Mouse (Mus musculus) megakaryocyte, adult 5-6 weeks (primary cell): ENCODE data around the gene Spint3. TPM values are rescaled to one million over a fixed set of nuclear protein-coding genes. Genes with fewer than 3 reads are reported as not detected.
A peak's percentile ranks its signal among the peaks of the same experiment; 100 is the strongest.

Experiments
- ATAC-seq: 2 replicates; pipeline ENCODE4 v1.8.0; 2016; ENCODE audit warnings: mild to moderate bottlenecking, inconsistent platforms; ENCODE audit not compliant: poor library complexity, severe bottlenecking
- total RNA-seq, 2 experiments: library from RNA; stranded (forward) in 1 of 2; stranded (reverse) in 1 of 2; fragments of 153-499, 151-499 nt in 1 of 2; fragments of 221-1000, 200-1000 nt in 1 of 2; gene quantifications; 2 replicates each; pipeline versions ENCODE4 v1.2.3 to v1.2.4; 2015 to 2017

The Spint3 gene
- total RNA-seq, 2 experiments from 2014 or later: not detected

- ATAC-seq: no peak
Observed at GRCm38 (mm10) chr2:164550895-164551269, 22.4 kb downstream of the Spint3 start.

- no peak for ATAC-seq
Observed at GRCm38 (mm10) chr2:164549963-164550894, 23.0 kb downstream of the Spint3 start.

- no peak for ATAC-seq
Observed at GRCm38 (mm10) chr2:164549338-164549737, 23.9 kb downstream of the Spint3 start.

- peak; percentile 89 for ATAC-seq
Observed at GRCm38 (mm10) chr2:164544454-164545097, 28.7 kb downstream of the Spint3 start.

- ATAC-seq: no peak
Observed at GRCm38 (mm10) chr2:164543745-164544144, 29.5 kb downstream of the Spint3 start.

- no peak for ATAC-seq
Observed at GRCm38 (mm10) chr2:164542598-164542997, 30.7 kb downstream of the Spint3 start.

DNA sequence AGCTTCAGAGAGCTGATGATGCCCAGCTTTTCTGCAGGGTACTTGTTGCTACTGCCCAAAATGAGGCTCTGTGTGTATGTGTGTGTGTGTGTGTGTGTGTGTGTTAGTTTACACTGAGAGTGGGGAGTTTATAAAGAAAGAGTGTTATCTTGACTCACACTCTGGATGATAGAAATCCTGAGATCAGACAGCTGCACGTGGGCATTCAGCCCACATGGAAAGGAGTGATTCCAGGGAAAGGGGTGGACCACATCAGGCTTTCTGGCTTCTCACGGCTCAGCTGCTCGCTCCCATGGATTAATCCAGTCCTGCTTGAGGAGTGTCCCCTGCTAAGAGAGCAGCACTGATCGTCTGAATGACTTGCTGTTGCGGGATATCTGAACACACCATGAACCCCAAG lies 31.1 kb downstream of the Spint3 start:
- no peak for ATAC-seq

GRCm38 (mm10) chr2:164540652-164541427 lies 32.4 kb downstream of the Spint3 start:
- ATAC-seq: no peak

GRCm38 (mm10) chr2:164537003-164537402 lies 36.3 kb downstream of the Spint3 start:
- no peak for ATAC-seq

DNA sequence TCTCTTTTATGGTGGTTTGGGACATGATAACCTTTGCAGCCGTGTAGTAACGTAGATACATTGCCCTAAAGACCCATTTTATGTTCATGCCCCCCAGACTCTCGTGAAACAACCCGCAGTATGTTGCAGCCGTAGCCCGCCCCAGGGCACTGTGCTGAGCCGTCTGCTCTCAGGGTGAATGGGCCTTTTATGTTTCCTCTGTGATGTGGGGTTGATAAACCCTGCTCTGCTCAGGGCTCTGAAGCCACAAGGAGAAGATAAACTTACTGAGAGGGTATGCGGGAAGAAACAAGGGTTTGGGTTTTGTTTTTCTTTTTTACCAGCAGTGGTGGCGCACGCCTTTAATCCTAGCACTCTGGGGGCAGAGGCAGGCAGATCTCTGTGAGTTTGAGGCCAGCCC lies 38.9 kb downstream of the Spint3 start:
- no peak for ATAC-seq

DNA sequence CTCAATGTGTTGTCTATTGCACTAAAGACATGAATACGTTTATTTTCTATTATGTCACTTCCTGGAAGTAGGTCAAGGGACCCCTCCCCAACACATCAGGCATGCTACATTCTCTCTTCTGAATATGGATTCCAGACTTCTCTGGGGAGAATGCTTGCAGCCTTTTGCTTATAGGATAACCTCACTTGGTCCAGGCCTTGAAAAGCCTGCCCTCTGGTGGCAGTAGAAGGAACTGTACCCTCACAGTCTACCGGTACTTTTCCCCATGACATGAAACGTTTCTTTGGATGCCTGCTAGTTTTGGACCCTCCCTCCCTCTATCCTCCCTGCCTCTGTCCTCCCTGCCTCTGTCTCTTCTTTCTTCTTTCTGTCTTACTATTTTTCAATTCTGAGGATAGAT lies 42.1 kb downstream of the Spint3 start:
- peak; percentile 77 for ATAC-seq

- ATAC-seq: peak; percentile 67
Observed at GRCm38 (mm10) chr2:164528557-164528956, 44.7 kb downstream of the Spint3 start.

- no peak for ATAC-seq
Observed at GRCm38 (mm10) chr2:164523301-164523773, 49.9 kb downstream of the Spint3 start.

DNA sequence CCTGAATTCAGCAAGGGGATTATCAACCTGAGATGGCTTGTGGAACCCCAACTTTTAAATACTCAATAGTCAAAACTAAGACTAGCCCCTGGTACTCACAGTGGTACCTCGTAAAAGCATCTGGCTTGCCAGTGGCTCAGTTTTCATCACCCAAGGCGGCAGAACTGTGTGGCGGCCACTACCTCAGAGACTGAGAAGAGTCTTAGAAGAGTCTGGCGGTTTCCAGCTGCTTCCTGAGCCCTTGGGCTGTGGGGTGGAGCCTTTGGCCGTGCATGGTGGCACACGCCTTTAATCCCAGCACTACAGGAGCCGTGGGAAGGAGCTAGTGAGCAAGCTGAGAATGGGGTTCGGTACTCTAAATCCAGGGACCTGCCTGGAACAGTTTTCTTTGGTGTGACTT lies 51.0 kb downstream of the Spint3 start:
- peak; percentile 14; the same call in 1 of the 2 replicates for ATAC-seq

GRCm38 (mm10) chr2:164521841-164522240 lies 51.4 kb downstream of the Spint3 start:
- peak; percentile 78 for ATAC-seq

GRCm38 (mm10) chr2:164520782-164521181 lies 52.5 kb downstream of the Spint3 start:
- peak; percentile 78 for ATAC-seq

Other genes starting within 250 kb of the Spint3 start
- gene Svs5, start 240.7 kb downstream of the Spint3 start, total RNA-seq (2015): not detected in 2 replicates
- not detected in 2 replicates for gene Svs5, start 240.7 kb downstream of the Spint3 start, total RNA-seq (2017)
- 454 and 463 TPM in 2 replicates for gene Slpi, start 184.4 kb downstream of the Spint3 start, total RNA-seq (2015)
- gene Slpi, start 184.4 kb downstream of the Spint3 start, total RNA-seq (2017): 81.4 and 109 TPM in 2 replicates
- not detected in 2 replicates for gene Rbpjl, start 170.3 kb downstream of the Spint3 start, total RNA-seq (2015)
- not detected in 2 replicates for gene Rbpjl, start 170.3 kb downstream of the Spint3 start, total RNA-seq (2017)
- not detected in 2 replicates for gene Matn4, start 168.3 kb downstream of the Spint3 start, total RNA-seq (2015)
- gene Matn4, start 168.3 kb downstream of the Spint3 start, total RNA-seq (2017): not detected in 2 replicates
- gene Sdc4, start 129.6 kb downstream of the Spint3 start, total RNA-seq (2015): 0.76 and 0.82 TPM in 2 replicates
- gene Sdc4, start 129.6 kb downstream of the Spint3 start, total RNA-seq (2017): 0.49 and 0.88 TPM in 2 replicates
- 50.9 and 52.3 TPM in 2 replicates for gene Sys1, start 116.5 kb downstream of the Spint3 start, total RNA-seq (2015)
- gene Sys1, start 116.5 kb downstream of the Spint3 start, total RNA-seq (2017): 14.9 and 20.2 TPM in 2 replicates
- gene Gm20458, start 112.5 kb downstream of the Spint3 start, total RNA-seq (2015): not detected in 2 replicates
- gene Gm20458, start 112.5 kb downstream of the Spint3 start, total RNA-seq (2017): not detected in 2 replicates
- gene Trp53tg5, start 99.7 kb downstream of the Spint3 start, total RNA-seq (2015): not detected in 2 replicates
- gene Trp53tg5, start 99.7 kb downstream of the Spint3 start, total RNA-seq (2017): not detected in 2 replicates
- 3.2 and 7.9 TPM in 2 replicates for gene Dbndd2, start 87.4 kb downstream of the Spint3 start, total RNA-seq (2015)
- 1.4 and 2.0 TPM in 2 replicates for gene Dbndd2, start 87.4 kb downstream of the Spint3 start, total RNA-seq (2017)
- gene Pigt, start 75.9 kb downstream of the Spint3 start, total RNA-seq (2015): 69.0 and 70.8 TPM in 2 replicates
- 30.8 and 43.0 TPM in 2 replicates for gene Pigt, start 75.9 kb downstream of the Spint3 start, total RNA-seq (2017)
- not detected in 2 replicates for gene Wfdc2, start 11.0 kb downstream of the Spint3 start, total RNA-seq (2015)
- gene Wfdc2, start 11.0 kb downstream of the Spint3 start, total RNA-seq (2017): not detected in 2 replicates
- gene Wfdc6a, start 12.0 kb upstream of the Spint3 start, total RNA-seq (2015): not detected in 2 replicates
- not detected in 2 replicates for gene Wfdc6a, start 12.0 kb upstream of the Spint3 start, total RNA-seq (2017)
- gene Eppin, start 20.1 kb upstream of the Spint3 start, total RNA-seq (2015): not detected in 2 replicates
- not detected in 2 replicates for gene Eppin, start 20.1 kb upstream of the Spint3 start, total RNA-seq (2017)
- gene Wfdc6b, start 40.1 kb upstream of the Spint3 start, total RNA-seq (2015): not detected in 2 replicates
- gene Wfdc6b, start 40.1 kb upstream of the Spint3 start, total RNA-seq (2017): not detected in 2 replicates
- not detected in 2 replicates for gene Wfdc8, start 40.2 kb upstream of the Spint3 start, total RNA-seq (2015)
- gene Wfdc8, start 40.2 kb upstream of the Spint3 start, total RNA-seq (2017): not detected in 2 replicates
- not detected in 2 replicates for gene Wfdc16, start 65.3 kb upstream of the Spint3 start, total RNA-seq (2015)
- gene Wfdc16, start 65.3 kb upstream of the Spint3 start, total RNA-seq (2017): not detected in 2 replicates
- gene Wfdc10, start 82.6 kb upstream of the Spint3 start, total RNA-seq (2015): not detected in 2 replicates
- not detected in 2 replicates for gene Wfdc10, start 82.6 kb upstream of the Spint3 start, total RNA-seq (2017)
- gene Wfdc9, start 83.1 kb upstream of the Spint3 start, total RNA-seq (2015): not detected in 2 replicates
- gene Wfdc9, start 83.1 kb upstream of the Spint3 start, total RNA-seq (2017): not detected in 2 replicates
- not detected in 2 replicates for gene Wfdc11, start 100.6 kb upstream of the Spint3 start, total RNA-seq (2015)
- not detected in 2 replicates for gene Wfdc11, start 100.6 kb upstream of the Spint3 start, total RNA-seq (2017)
- gene Wfdc13, start 111.6 kb upstream of the Spint3 start, total RNA-seq (2015): not detected in 2 replicates
- not detected in 2 replicates for gene Wfdc13, start 111.6 kb upstream of the Spint3 start, total RNA-seq (2017)
- gene Spint4, start 125.0 kb upstream of the Spint3 start, total RNA-seq (2015): not detected in 2 replicates
- not detected in 2 replicates for gene Spint4, start 125.0 kb upstream of the Spint3 start, total RNA-seq (2017)
- not detected in 2 replicates for gene Spint5, start 141.8 kb upstream of the Spint3 start, total RNA-seq (2015)
- not detected in 2 replicates for gene Spint5, start 141.8 kb upstream of the Spint3 start, total RNA-seq (2017)
- 1.0 TPM in 1 of 2 replicates, not detected in the other for gene Wfdc3, start 172.5 kb upstream of the Spint3 start, total RNA-seq (2015)
- gene Wfdc3, start 172.5 kb upstream of the Spint3 start, total RNA-seq (2017): not detected in 2 replicates
- gene Dnttip1, start 172.5 kb upstream of the Spint3 start, total RNA-seq (2015): 27.3 and 28.5 TPM in 2 replicates
- gene Dnttip1, start 172.5 kb upstream of the Spint3 start, total RNA-seq (2017): 18.5 and 27.0 TPM in 2 replicates
- gene Ube2c, start 196.4 kb upstream of the Spint3 start, total RNA-seq (2015): 330 and 340 TPM in 2 replicates
- gene Ube2c, start 196.4 kb upstream of the Spint3 start, total RNA-seq (2017): 228 and 247 TPM in 2 replicates
- gene Tnnc2, start 206.5 kb upstream of the Spint3 start, total RNA-seq (2015): not detected in 2 replicates
- not detected in 2 replicates for gene Tnnc2, start 206.5 kb upstream of the Spint3 start, total RNA-seq (2017)
- gene Snx21, start 212.4 kb upstream of the Spint3 start, total RNA-seq (2015): 5.2 and 5.5 TPM in 2 replicates
- gene Snx21, start 212.4 kb upstream of the Spint3 start, total RNA-seq (2017): 3.2 and 5.0 TPM in 2 replicates
- 20.4 and 20.8 TPM in 2 replicates for gene Acot8, start 231.4 kb upstream of the Spint3 start, total RNA-seq (2015)
- gene Acot8, start 231.4 kb upstream of the Spint3 start, total RNA-seq (2017): 28.8 and 28.9 TPM in 2 replicates
- 2.3 and 3.4 TPM in 2 replicates for gene Zswim3, start 231.6 kb upstream of the Spint3 start, total RNA-seq (2015)
- 1.7 and 3.4 TPM in 2 replicates for gene Zswim3, start 231.6 kb upstream of the Spint3 start, total RNA-seq (2017)
- 5.7 and 6.4 TPM in 2 replicates for gene Zswim1, start 249.2 kb upstream of the Spint3 start, total RNA-seq (2015)
- 2.9 TPM in 2 replicates for gene Zswim1, start 249.2 kb upstream of the Spint3 start, total RNA-seq (2017)